Mouse (Mus musculus) lung, adult 18-20 months (tissue): ENCODE data around the gene Cep55.

Experiments
- DNase-seq, 2 experiments: peaks; one replicate each; pipeline ENCODE4 v3.0.0; 2022; ENCODE audit warnings: mixed read lengths in 2 of 2

Gene Cep55

DNA sequence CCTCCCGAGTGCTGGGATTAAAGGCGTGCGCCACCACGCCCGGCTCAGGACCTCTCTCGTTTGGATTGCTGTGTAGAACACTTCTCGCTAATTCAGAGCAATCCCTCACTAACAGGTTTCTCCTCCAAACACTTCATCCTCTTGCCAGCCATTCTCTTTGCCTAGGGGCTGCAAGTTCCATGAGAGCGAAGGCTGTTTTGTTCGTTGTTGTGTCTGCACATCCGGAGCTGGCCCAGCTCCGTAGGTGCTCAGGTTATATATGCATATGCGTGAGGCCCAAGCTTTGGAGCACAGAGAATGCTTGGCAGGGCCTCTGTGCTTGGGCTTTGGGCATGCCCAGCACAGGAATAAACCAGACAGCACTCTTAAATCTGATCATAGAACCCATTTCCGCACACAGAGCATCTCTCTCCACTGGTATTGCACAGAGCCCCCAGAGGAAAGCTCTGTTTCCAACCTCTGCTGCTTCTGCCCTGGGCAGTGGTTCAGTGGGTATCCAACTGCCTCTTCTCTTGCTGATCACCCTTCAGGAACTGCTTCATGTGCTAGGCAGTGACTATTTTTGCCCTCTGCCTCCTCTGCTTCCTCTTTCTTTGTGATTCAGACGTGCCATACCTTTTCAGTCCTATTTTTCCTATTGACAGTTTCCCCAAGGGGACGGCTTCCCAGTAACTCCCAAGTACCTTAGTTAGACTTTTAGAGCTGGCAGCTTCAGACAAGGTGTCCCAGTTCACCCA is 54.9 kb downstream of the Cep55 start:
- DNase-seq: no peak

DNA sequence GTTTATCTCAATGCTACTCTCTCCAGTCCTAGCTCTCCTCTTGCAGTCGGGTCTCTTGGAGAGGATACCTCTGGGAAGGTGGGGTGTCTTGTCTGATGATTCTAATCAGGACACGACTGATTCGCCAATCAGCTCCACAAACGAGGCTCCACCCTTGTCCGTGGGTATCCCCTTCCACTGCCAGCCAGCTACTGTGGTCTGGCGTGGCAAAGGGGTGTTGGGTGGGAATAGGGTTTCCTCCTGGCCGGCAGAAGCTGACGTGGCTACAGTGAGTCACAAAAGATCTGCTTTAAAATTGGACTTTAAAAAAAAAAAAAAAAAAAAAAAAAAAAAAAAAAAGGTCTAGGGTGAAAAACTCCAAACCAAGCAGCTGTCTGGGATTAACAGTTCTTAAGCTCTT is 56.2 kb downstream of the Cep55 start:
- DNase-seq: no peak

DNA sequence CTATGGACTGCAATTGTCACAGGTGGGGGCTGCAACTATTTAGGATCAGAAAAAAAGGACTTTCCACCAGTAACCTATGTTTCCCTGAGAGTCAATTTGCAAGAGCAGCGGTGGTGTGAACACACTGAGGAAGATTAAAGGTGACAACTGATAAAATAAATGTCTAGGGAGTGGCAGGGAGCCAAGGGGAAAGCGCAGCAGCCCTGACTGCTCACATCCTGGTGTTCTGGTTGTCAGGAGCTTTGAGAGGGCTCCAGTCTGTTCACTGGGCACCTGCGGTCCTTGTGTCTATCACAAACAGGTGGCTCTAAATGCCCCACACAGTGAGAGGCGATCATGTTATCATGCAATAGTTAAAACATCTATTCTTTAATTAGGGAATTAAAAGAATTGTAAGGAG is 57.8 kb downstream of the Cep55 start:
- no peak for DNase-seq

DNA sequence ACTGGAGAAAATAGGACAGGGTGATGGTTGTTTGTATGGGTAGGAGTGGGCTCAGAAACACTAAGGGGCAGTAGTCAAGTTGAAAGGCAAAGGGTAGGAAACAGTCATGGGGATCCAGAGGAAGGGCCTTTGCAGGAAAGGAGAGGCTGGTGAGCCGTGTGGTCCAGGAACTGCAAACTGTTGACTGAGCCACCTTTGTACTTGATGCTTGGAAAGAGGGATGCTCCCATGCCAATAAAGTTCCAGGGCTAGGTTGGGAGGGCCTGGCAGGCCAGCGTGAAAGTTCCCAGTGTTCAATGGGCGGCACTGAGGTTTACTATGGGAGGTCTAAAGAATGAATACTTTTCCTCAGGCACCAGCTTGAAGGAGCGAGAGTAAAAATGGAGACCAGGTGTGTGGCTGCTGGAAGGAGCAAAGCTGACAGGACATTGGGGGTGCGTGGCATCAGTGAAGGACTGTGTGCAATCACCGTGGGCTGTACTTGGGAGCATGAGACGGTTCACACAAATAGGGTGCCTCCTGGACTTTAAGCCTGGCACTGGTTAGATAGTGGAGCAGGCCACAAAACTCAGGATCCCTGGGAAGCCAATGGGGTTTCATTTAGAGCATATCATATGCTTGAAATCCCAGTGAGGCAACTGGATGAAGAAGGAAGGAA is 60.2 kb downstream of the Cep55 start:
- no peak for DNase-seq

DNA sequence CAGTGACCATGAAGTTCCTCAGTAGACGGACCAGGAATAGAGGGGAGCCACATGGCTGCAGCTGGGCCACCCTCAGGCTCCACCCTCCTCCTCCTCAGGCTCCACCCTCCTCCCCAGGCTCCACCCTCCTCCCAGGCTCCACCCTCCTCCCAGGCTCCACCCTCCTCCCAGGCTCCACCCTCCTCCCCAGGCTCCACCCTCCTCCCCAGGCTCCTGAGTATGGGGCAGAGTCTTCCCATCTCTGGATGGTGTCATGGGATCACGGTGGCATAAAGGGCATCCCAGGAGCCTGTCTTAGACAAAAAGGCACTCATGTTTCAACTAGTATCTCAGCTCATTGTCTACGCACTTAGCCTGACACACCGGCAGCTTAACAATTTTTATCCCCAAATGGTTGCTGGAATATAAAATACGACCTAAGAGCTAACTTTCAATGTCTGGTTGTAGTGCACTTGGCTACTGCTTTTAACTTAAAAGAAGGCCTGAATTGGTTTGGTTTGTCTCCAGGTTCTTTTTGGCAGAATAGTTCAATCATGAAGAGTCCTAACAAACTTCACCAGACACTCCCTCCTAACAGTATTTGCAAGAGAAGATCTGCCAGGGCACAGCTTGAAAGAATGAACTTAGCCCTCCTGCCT is 65.4 kb downstream of the Cep55 start:
- DNase-seq: no peak

DNA sequence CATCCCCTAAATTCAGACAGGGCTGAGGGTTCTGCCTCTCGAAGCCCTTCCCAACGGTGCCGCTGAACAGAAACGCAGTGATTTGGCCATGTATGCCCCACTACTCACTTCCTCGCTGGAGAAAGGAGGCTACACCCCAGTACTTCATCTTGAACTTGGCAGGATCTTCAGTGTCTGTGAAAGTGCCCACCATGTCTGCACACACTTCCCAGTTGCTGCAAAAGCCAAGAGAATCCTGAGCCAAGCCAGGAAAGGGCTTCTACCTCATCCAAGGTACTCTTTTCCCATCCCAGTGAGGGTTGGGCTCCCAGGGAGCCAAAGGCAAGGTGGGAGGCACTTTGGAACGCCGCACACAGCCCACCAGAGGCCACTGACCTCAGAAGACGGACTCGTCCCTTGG is 69.1 kb downstream of the Cep55 start:
- no peak for DNase-seq
